Mouse (Mus musculus): ENCODE measurements at regions not wholly inside any gene's neighbourhood (a gene's known extent, or its start where the extent isn't known, plus 50 kb on each side); places are given as distances from the start of the nearest gene placed in this dataset.

DNA sequence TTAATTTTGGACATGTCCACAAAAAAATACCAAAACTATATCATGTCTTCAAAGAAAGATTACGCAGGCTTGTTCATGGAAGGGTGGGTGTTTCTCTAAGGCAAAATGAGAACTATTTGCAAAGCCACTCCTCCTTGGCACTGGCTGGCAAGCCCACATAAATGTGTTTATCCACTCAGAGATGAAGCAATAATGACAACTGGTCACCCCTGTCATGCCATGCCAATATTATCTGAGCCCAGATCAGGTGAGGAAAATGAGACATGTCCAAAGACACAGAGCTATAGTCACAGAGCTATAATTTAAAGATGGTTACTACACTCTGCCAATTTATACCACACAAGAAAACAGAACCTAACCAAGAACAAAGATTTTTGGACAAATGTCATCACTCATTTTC lies 227.0 kb upstream of the Zfp703 start:
- DNase-seq (ENCODE audit: low read depth, low spot score): no peak

- peak; percentile 69 for DNase-seq (ENCODE audit: low read depth, low spot score)
Measured at GRCm38 (mm10) chr8:26751651-26752050, 225.5 kb upstream of the Zfp703 start.

DNA sequence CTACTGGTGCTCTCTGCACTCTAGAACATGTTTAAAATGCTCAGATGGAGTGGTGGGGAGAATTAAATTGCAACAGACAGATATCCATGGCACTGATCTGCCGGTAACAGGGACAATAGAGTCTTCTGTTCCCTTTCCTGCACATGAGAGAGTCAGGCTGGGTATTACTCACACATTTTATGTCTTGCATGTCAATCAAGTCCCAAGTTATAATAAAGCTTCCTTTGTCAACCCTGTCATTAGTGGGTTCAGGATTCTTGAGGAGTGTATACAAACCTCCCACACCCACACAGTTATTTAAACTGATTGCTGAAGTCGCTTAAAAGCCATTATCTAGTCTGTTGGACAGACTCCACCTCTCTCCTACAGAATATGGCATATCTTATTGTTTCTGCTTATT lies 220.7 kb upstream of the Zfp703 start:
- no peak for DNase-seq (ENCODE audit: low read depth, low spot score)

DNA sequence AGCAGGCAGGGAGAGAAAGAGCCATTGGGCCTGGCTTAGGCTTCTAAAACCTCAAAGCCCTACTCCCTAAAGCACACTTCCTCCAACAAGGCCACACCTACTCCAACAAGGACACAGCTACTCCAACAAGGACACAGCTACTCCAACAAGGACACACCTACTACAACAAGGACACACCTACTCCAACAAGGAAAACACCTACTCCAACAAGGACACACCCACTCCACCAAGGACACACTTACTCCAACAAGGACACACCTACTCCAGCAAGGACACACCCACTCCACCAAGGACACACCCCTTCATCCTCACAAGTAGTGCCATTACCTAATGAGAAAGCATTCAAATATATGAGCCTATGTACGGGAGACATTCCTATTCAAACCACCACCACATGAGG lies 216.4 kb upstream of the Zfp703 start:
- no peak for DNase-seq (ENCODE audit: low read depth, low spot score)

DNA sequence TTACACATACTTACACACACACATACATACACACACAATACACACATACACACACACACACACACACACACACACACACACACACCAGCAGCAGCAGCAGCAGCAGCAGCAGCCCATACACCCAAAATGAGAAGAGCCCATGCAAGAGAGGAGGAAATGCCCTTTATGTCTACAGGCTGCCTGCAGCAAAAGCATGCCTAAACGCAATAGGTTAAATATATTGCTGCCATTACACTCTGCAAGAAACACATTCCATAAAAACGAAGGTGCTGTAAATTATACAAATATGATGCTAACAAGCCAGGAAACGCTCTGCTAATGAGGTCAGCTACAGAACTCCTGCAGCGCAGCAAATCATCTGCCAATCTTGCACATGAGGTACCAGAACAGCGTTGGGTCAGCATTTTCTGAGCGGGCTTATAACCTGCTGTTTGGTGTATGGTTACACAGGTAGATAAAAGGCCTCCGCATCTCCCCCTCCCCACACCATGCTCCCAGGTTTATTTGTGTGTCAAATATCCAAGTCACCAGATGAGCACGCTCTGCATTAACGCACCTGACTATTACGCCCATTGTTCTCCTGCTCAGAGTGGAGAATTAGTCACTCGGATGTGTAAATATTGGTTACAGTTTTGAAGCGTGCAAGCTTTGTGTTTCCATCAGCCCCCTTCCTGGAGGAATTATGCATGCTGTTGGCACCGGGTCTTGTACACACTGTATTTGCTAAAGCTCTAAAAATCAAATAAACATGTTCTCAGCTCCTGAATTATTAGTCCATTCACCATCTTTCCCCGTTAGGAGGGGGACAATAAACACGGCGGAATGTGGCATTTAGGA lies 214.0 kb upstream of the Zfp703 start:
- peak; percentile 86 for DNase-seq (ENCODE audit: low read depth, low spot score)

GRCm38 (mm10) chr8:26768474-26769229 lies 208.5 kb upstream of the Zfp703 start:
- DNase-seq (ENCODE audit: low read depth, low spot score): peak; percentile 89

- DNase-seq (ENCODE audit: low read depth, low spot score): peak; percentile 28
Measured at GRCm38 (mm10) chr8:26770424-26770886, 206.7 kb upstream of the Zfp703 start.

GRCm38 (mm10) chr8:26778917-26779537 lies 198.1 kb upstream of the Zfp703 start:
- peak; percentile 19 for DNase-seq (ENCODE audit: low read depth, low spot score)

GRCm38 (mm10) chr8:26780515-26780914 lies 196.6 kb upstream of the Zfp703 start:
- peak; percentile 89 for DNase-seq (ENCODE audit: low read depth, low spot score)

- DNase-seq (ENCODE audit: low read depth, low spot score): peak; percentile 54
Measured at GRCm38 (mm10) chr8:26782936-26783335, 194.2 kb upstream of the Zfp703 start.

- no peak for DNase-seq (ENCODE audit: low read depth, low spot score)
Measured at GRCm38 (mm10) chr8:26784381-26784780, 192.7 kb upstream of the Zfp703 start.

DNA sequence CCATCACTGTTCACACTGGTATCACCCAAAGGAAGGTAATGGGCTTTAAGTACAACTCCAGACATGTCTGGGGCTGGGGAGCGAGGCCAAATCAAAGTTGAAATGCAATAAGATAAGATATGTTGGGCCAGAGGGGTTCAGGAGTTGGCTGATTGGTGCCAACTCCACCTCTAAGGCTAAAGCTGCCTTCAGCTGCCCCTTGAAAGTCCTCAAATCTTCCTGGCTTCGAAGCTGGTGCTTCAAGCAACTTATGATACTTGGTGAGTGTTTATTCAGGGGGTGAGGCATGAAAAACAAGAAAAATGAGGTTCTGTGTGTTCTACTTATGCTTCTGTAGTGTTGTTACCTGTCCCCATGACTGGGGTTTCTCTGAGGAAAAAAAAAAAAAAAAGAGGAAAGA lies 185.3 kb upstream of the Zfp703 start:
- DNase-seq (ENCODE audit: low read depth, low spot score): no peak

- DNase-seq (ENCODE audit: low read depth, low spot score): no peak
Measured at GRCm38 (mm10) chr8:26793606-26794292, 183.4 kb upstream of the Zfp703 start.

DNA sequence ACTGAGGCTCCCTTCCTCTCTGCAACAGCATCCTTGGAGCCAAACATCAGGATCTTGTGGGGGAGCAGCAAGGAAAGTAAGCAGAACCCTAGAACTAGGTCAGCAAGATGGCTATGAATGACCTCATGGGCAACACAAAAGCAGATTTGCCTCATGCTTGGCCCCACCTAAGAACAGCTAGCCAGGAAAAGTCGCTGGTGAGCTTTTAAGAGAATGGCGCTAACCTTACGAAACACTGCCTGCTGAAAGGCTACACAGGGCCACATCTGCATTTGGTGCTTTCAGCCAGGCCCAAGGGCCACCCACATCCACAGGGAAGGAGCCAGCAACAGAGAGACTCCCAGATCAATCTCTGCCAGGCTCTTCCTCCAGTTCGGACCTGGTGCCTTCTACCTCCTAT lies 182.7 kb upstream of the Zfp703 start:
- no peak for DNase-seq (ENCODE audit: low read depth, low spot score)

DNA sequence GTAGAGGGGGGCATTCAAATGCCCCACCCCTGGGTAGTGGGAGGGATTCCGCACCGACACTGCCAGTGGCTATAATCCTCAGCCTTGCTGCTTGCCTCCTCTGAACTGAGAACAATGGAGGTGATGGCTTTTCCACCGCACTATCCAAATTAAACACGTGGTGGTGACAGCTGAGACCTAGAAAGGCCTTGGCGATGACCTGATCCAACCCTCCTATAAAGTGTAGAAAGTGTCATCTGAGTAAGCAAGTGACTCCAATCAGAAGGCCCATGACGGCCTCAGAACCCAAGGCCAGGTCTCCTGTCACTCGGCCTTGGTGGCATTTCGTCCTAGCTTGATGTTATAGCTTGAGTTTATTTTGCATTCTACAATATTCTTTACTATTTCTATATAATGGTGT lies 181.5 kb upstream of the Zfp703 start:
- no peak for DNase-seq (ENCODE audit: low read depth, low spot score)

- peak; percentile 14 for DNase-seq (ENCODE audit: low read depth, low spot score)
Measured at GRCm38 (mm10) chr8:26799814-26800213, 177.3 kb upstream of the Zfp703 start.

GRCm38 (mm10) chr8:26804089-26804488 lies 173.0 kb upstream of the Zfp703 start:
- DNase-seq (ENCODE audit: low read depth, low spot score): peak; percentile 74

DNA sequence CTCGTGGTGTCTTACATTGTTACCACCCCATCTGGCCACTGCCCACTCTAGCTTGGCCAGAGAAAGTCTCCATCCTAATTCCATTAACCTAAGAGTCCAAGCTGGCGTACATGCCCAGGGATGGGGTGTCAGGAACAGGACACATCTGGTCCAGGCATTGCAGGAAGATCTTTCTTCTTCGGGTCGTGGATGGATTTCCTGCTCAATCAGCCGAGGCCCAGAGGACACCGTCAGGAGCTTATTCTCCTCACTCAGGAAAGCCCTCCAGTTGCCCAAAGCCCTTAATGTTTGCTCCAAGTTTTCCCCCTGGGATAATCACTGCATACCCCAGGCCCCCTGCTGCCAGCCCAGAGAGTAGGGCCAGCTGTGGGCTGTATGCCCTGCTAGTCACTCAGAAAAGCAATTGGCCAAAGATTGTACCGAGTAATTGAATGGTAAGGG lies 172.2 kb upstream of the Zfp703 start:
- DNase-seq (ENCODE audit: low read depth, low spot score): no peak

GRCm38 (mm10) chr8:26805371-26805821 lies 171.7 kb upstream of the Zfp703 start:
- peak; percentile 31 for DNase-seq (ENCODE audit: low read depth, low spot score)

DNA sequence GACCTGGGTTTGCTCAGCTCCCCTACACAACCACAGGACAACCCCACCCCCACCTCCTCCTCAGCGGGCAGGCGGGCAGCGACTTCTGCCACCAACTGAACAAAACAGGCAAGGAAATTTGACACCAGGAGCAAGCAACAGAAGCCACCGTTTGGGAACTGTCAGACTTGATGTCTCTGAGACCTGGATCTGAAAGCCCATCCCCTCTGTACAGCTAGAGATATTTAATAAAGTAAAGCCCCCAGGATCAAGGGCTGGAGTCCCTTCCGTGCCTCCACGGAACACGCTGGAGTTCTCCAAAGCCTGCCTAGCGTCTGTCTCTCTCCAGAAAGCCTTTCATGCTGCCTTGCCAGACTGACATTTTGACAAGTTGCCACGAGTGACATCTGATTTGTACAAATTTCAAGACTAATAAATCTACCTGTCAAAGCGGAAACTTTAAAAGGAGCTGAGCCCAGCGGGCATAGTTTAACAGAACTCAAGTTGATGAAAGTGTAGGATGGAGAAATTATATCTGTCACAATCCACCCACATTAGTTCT lies 168.9 kb upstream of the Zfp703 start:
- DNase-seq (ENCODE audit: low read depth, low spot score): peak; percentile 74

- peak; percentile 54 for DNase-seq (ENCODE audit: low read depth, low spot score)
Measured at GRCm38 (mm10) chr8:26808771-26809170, 168.4 kb upstream of the Zfp703 start.

All from brain, adult 2 months (tissue).